Mouse (Mus musculus): ENCODE data around the gene Thbd. TPM values are rescaled to one million over a fixed set of nuclear protein-coding genes. Genes with fewer than 3 reads are reported as not detected.

Gene Thbd
- polyA plus RNA-seq, 1 experiment: 13.1 TPM

DNA sequence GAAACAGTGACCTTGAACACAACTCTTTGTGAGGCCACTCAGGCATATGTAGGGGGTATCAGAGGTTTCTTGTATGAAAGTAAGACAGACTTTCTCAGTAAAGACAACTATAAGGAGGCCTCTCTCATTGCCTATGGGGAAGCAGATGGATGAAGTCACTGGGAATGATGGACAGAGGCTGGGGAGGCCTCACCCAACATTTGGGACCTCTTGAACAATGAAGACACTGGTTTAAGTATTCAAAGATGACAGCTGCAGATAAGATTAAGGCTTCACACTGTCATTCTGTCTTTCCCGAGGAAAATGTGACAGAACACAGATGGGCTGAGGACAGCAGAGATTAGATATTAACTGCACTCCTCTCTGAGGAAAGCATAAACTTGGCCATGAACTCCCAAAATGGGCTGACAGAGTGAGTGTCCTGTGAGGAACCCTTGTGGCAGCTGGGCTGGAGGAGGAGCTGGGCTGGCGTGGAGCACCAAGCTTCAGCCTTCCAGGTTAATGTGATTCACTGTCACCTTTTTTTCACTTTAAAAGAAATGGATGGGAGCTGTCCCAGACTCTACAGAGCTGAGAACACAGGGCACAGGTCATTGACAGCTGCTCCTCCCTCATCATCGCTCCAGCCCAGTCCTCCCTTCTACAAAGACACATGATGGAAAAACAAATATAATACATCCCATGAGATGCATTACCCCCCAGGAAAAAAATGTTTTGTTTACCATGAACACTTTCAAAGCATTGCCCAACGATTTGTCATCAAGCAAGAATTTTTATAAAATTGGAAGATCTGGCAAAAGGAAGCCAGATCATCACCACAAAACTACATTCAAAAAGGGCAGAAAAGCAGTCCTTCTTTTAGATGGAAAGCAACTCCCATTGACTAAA, 36.0 kb downstream of the Thbd start:
- H3K27ac ChIP-seq (ENCODE audit: control insufficient read depth, insufficient read depth, low read length): no peak overlapping the region

GRCm38 (mm10) chr2:148365227-148365626, 42.8 kb downstream of the Thbd start:
- TF ChIP-seq CTCF (IDR thresholded peaks at IDR 0.05; ENCODE audit: borderline replicate concordance, control insufficient read depth, extremely low read depth, insufficient read depth, low read length, poor library complexity) (no peak), POLR2A (IDR thresholded peaks at IDR 0.05; ENCODE audit: control insufficient read depth, extremely low read depth, insufficient read depth, low read length, poor library complexity) (no peak)
- H3K4me3 ChIP-seq (ENCODE audit: control insufficient read depth, insufficient read depth, low read length): no peak overlapping the region
- 59% methylated on average over 1 of the region's 1 CpGs for WGBS
- no peak for DNase-seq
- H3K36me3 ChIP-seq (ENCODE audit: control insufficient read depth, insufficient read depth, low read length): no peaks in the 10 kb centered on the region
- H3K27ac ChIP-seq (ENCODE audit: control insufficient read depth, insufficient read depth, low read length): no peak overlapping the region
- no peaks in the 10 kb centered on the region for H3K27me3 ChIP-seq (ENCODE audit: control insufficient read depth, insufficient read depth, low read length)
- no peaks in the 10 kb centered on the region for H3K4me1 ChIP-seq (replicated peaks; ENCODE audit: control insufficient read depth, insufficient read depth, low read length)

More for the DNA sequence above, 36.0 kb downstream of the Thbd start:
- no peaks in the 10 kb centered on the region for H3K27me3 ChIP-seq (ENCODE audit: control insufficient read depth, insufficient read depth, low read length)
- no peak overlapping the region for H3K4me3 ChIP-seq (ENCODE audit: control insufficient read depth, insufficient read depth, low read length)
- WGBS: 84% methylated on average over 4 of the region's 4 CpGs
- no peaks in the 10 kb centered on the region for H3K36me3 ChIP-seq (ENCODE audit: control insufficient read depth, insufficient read depth, low read length)
- DNase-seq: no peak
- H3K4me1 ChIP-seq (replicated peaks; ENCODE audit: control insufficient read depth, insufficient read depth, low read length): no peaks in the 10 kb centered on the region
- no peak for TF ChIP-seq CTCF (IDR thresholded peaks at IDR 0.05; ENCODE audit: borderline replicate concordance, control insufficient read depth, extremely low read depth, insufficient read depth, low read length, poor library complexity)
- no peak for TF ChIP-seq POLR2A (IDR thresholded peaks at IDR 0.05; ENCODE audit: control insufficient read depth, extremely low read depth, insufficient read depth, low read length, poor library complexity)

DNA sequence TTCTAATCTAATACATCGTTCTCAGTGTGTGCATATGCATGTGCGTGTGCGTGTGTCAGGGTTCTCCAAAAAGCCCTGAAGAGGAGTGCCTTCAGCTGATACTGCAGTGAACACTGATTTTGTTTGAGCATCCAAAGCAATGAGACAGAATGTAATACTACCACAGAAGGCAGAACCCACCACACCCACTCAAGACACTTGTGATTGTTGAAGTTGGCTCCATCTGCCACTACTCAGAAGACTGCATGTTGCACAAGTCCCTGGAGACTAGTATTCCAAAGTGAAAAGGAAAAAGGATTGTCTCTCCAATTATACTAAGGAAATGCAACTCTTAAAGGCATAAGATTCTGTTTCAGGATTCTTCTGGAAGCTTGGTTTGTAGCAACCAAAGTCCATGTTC, 43.5 kb downstream of the Thbd start:
- Histone ChIP-seq H3K4me3 (ENCODE audit: control insufficient read depth, insufficient read depth, low read length) (no peak overlapping the region), H3K4me1 (replicated peaks; ENCODE audit: control insufficient read depth, insufficient read depth, low read length) (no peaks in the 10 kb centered on the region), H3K36me3 (ENCODE audit: control insufficient read depth, insufficient read depth, low read length) (no peaks in the 10 kb centered on the region), H3K27ac (ENCODE audit: control insufficient read depth, insufficient read depth, low read length) (no peak overlapping the region), H3K27me3 (ENCODE audit: control insufficient read depth, insufficient read depth, low read length) (no peaks in the 10 kb centered on the region)
- WGBS: 94% methylated on average over 3 of the region's 3 CpGs
- no peak for DNase-seq
- TF ChIP-seq CTCF (IDR thresholded peaks at IDR 0.05; ENCODE audit: borderline replicate concordance, control insufficient read depth, extremely low read depth, insufficient read depth, low read length, poor library complexity) (no peak), POLR2A (IDR thresholded peaks at IDR 0.05; ENCODE audit: control insufficient read depth, extremely low read depth, insufficient read depth, low read length, poor library complexity) (no peak)

GRCm38 (mm10) chr2:148357145-148357544, 50.8 kb downstream of the Thbd start:
- Histone ChIP-seq H3K4me1 (replicated peaks; ENCODE audit: control insufficient read depth, insufficient read depth, low read length) (no peaks in the 10 kb centered on the region), H3K36me3 (ENCODE audit: control insufficient read depth, insufficient read depth, low read length) (no peaks in the 10 kb centered on the region), H3K4me3 (ENCODE audit: control insufficient read depth, insufficient read depth, low read length) (no peak overlapping the region), H3K27me3 (ENCODE audit: control insufficient read depth, insufficient read depth, low read length) (no peaks in the 10 kb centered on the region), H3K27ac (ENCODE audit: control insufficient read depth, insufficient read depth, low read length) (no peak overlapping the region)
- TF ChIP-seq CTCF (IDR thresholded peaks at IDR 0.05; ENCODE audit: borderline replicate concordance, control insufficient read depth, extremely low read depth, insufficient read depth, low read length, poor library complexity) (no peak), POLR2A (IDR thresholded peaks at IDR 0.05; ENCODE audit: control insufficient read depth, extremely low read depth, insufficient read depth, low read length, poor library complexity) (no peak)
- 87% methylated on average over 1 of the region's 1 CpGs for WGBS
- DNase-seq: no peak

Other genes with a start within 250 kb of the Thbd start
- gene Sstr4, start 12.8 kb downstream of the Thbd start, polyA plus RNA-seq (2012; rRNA removed): 0.26 and 0.34 TPM in 2 replicates
- 3.3 and 3.6 TPM in 2 replicates for gene Cd93, start 35.4 kb upstream of the Thbd start, polyA plus RNA-seq (2012; rRNA removed)

Measured in thymus, adult 2 months (tissue).